In the genomic region with DNA sequence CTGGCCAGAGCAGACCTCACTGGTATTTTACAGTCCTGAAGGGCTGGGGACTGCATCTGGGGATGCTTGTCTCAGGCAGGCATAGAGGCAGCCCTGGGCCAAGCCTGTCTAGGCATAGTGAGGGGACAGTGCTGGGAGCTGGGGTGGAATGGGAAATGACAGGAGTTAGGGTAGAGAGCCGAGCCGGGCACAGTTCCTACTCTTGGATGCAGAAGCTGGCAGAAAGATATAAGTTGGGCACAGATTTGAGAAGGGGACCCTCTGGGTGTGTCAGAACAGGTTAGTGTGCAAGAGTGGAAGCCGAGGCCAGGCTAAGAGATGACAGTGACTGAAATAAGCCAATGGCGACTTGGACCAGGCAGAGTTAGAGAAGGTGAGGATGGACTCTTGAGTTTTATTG, we compare ENCODE assay signal across 6 mouse cellular contexts.
"Had no signal": no experiment of that assay in that cellular context is flagged by ENCODE, and none has a peak within 500 bp of the region (broad histone marks: within the 10 kb centered on the region; RNA-seq: fewer than 3 reads in every experiment).

No protein-coding gene starts in this region.

- DNase-seq: kidney, adult 11 months; kidney, adult 2 months; kidney, adult 9 months; kidney, postnatal 14 days; kidney, postnatal 36 days; layer of hippocampus, postnatal 36 days had no signal
